Mouse (Mus musculus) kidney, adult 2 months (tissue): ENCODE data around the gene Pitpnm1.

Source experiments
- CTCF ChIP-seq: fragments of 200-500 bp; conservative IDR thresholded peaks from 2 replicates; pipeline ENCODE4 v1.5.1; 2011; ENCODE audit warnings: low read depth, mild to moderate bottlenecking, control low read depth, low read length, moderate library complexity, mixed read lengths; ENCODE audit not compliant: insufficient read depth, insufficient read length
- POLR2A ChIP-seq: fragments of 200-500 bp; IDR thresholded peaks from one replicate; pipeline ENCODE4 v1.6.1; 2011; ENCODE audit warnings: low read depth, low read length, control low read depth

GRCm38 (mm10) chr19:4147782-4148490 lies 48.1 kb downstream of the Pitpnm1 start:
- TF ChIP-seq CTCF (no peak), POLR2A (no peak)
